Mouse (Mus musculus) adrenal gland, adult 18-20 months (tissue): ENCODE data around the gene Lactbl1. TPM values are rescaled to one million over a fixed set of nuclear protein-coding genes. Genes with fewer than 3 reads are reported as not detected.

Experiments used
- DNase-seq, 2 experiments: peaks; one replicate each; pipeline ENCODE4 v3.0.0; 2021 to 2022; ENCODE audit warnings: low spot score in 2 of 2
- total RNA-seq, 2 experiments: library from RNA; stranded (reverse); gene quantifications; 1 replicate in 1 of 2; 2 replicates in 1 of 2; pipeline ENCODE4 v1.2.3; 2021

Gene Lactbl1
- total RNA-seq, 2 experiments from 2014 or later: not detected

DNA sequence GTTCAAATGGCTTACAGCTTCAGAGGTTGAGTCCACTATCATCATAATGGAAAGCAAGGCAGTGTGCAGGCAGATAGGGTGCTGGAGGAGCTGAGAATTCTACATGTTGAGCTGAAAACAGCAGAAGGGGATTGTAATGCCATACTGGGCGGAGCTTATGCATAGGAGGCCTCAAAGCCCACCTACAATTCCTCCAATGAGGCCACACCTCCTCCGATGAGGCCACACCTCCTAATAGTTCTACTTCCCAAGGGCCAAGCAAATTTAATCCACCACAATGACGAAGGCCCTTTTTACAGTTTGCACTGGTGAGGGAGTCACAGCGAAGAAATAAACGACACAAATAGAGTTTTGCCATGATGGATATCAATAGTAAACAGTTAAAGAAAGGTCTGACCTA lies 14.1 kb downstream of the Lactbl1 start:
- no peak for DNase-seq

DNA sequence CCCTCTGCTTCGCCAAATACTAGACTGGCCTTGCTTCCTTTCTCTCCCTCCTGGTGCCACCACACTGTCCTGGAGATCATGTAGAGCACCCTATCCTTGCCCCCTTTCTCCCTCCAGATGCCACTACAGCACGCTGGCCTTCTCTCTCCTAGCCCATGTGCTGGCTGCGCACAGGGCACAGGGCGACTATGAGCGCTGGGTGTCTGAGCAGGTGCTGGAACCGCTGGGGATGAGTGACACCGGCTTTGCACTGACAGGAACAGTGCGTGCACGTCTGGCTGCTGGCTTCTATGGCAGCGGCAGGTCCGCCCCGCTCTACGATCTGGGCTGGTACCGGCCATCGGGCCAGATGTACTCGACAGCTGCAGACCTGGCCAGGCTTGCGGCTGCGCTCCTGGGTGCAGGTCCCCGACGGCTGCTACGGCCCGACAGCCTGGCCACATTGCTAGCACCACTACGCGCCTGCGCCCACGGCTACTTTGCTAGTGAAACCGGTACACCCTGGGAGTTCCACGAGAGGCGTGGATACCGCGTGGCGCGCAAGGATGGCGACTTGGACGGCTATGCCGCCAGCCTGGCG lies 14.7 kb downstream of the Lactbl1 start:
- DNase-seq: no peak

- DNase-seq: no peak
Measured at GRCm38 (mm10) chr4:136637563-136638229, 15.3 kb downstream of the Lactbl1 start.

- no peak for DNase-seq
Measured at GRCm38 (mm10) chr4:136638230-136638750, 15.9 kb downstream of the Lactbl1 start.

- no peak for DNase-seq
Measured at GRCm38 (mm10) chr4:136638890-136639289, 16.5 kb downstream of the Lactbl1 start.

DNA sequence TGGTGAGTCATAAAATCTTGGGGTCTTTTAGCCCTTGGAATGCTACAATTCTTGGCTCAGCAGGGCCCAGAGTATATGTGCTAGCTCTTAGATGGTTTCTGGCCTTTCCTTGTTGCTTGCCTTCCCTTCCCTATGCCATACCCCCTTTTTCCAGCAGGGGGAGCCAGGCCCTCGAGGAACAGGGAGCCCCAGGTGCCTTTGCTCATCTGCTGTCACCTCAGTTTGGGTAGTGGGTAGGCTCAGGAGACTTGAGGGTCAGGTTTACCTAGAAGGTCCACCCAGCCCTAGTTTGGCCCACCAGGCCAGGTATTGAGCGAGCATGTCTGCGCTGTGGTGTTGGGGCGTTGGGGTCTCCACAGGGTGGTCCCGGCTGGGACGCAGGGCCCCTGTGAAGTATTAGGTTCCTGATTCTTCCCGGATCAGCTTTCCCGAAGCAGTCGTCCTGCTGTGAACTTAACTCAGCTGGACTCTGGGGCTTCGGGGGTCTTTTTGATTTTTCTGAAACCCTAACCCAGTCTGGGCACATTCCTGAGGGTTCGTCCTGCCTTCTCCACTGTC lies 26.6 kb downstream of the Lactbl1 start:
- DNase-seq: peak; percentile 83 to 84

GRCm38 (mm10) chr4:136649480-136650196 lies 27.2 kb downstream of the Lactbl1 start:
- DNase-seq: no peak

DNA sequence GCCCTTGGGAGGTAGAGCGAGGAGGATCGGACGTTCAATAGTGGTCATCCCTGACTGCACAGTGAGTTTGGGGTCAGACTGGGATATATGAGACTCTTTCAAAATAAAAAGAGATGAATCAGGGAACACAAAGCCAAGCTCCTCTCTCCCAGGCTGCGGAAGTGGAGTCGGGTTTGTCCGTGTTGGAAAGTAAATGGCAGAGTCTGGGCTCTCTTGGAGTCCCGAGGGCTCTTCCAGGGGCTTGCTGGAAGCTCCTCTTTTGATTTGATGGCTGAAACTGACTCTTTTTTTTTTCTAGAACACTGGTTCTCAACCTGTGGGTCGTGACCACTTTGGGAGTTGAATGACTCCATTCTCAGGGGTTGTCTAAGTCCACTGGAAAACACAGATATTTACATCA lies 27.8 kb downstream of the Lactbl1 start:
- DNase-seq: no peak

- DNase-seq: peak in 1 of 2 experiments; percentile 18
Measured at GRCm38 (mm10) chr4:136651357-136651811, 29.0 kb downstream of the Lactbl1 start.

DNA sequence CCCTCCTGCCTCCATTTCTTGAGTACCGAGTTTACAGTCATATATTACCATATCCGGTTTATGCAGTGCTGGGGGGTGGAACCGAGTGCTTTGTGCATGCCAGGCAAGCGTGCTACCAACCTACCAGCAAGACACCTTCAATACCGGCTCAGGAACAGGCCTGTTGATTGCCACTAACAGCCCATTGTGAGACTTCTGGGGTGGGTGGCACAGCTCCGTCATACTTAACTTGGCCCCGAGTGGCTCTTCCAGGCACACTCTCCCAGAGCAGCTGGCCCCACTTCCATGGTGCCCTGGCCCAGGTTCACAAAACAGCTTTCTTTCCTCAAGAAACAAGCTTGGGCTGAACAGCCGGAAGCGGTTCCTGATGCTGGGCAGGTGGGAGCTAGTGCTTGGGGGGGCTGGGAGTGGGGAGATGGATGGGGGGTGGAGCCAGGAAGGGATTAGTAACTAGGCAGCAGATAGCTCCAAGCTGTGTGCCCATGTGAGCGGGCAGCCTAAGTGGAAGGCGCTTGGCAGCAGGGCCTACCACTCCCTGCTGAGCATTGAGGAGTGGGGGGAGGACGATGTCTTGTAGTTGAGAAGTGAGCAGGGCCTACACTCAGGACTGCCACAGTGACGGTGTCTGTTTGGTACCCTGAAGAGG lies 29.6 kb downstream of the Lactbl1 start:
- no peak for DNase-seq

DNA sequence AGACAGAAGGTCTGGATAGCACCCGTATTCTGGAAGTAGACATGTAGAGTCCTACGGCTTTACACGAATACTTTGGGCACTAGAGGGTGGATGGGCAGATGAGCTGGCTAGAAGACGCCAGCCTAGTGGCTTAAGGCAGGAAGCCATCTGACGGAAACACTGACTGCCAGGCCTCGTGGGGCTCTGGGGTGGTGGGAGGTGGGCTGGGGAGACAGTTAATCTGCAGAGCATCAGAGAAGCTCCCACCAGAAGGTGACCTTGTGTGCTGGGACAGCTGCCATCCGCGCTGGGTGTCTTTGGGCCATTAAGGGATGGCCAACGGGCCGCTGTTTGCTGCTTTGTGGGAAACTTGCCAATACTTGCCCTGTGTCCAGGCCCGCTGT lies 30.1 kb downstream of the Lactbl1 start:
- DNase-seq: no peak

DNA sequence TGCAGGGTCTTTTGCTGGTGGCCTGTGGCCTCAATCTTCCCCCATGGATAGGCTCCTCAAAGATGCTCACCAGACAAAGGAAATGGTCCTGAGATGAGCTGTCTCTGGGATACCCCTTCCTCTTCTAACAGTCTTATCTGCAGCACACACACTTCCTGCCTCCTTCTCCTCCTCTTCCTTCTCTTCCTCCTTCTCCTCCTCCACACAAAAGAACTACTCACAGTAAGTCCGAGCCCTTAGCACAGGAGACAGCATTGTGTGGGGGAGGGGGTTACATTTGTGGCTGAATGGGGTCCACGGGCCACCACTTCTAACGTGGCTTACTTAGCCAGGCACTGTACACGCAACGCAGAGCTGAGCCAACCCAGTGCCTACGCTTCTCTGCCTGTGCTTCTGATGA lies 30.6 kb downstream of the Lactbl1 start:
- no peak for DNase-seq

DNA sequence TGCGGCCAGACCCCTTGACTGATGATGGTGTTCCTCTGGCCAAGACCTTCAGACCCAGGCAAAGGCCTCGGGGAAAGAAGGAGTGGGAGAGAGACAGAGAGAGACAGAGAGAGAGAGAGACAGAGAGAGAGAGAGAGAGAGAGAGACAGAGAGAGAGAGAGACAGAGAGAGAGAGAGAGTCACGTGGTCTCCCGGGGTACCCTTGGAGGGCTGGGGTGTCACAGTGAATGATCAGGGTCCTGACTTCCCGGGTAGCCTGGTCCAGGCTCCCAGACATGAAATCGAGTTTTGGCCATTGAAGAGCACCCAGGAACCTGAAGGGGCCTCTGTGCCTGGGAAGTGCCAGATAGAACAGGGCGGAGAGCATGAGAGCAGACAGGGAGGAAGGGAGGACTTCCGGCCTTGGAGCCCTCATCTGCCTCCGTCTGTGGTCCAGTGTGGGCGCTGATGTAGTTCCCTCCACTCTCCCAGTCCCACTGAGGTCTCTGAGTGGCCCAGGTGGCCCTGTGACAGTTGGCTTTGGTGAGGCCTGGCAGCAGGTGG lies 31.3 kb downstream of the Lactbl1 start:
- DNase-seq: no peak

DNA sequence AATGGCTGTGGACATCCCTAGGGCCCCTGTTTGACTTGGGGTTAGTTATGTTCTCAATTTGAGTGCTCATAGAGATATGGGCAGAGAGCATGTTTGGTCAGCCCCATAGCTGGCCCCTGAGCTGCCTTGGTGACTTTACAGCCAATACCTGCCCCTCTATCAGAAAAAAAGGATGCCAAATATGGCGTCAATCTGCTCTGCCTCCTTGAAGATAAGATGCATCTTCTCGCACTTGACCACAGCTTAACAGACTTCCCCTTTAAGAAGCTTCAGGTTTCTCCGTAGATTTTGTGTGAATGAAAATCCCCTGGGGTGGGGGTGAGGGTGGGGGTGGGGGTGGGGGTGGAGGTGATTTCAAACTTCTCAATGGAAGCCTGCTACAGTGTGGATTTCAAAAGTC lies 35.5 kb downstream of the Lactbl1 start:
- no peak for DNase-seq

GRCm38 (mm10) chr4:136665068-136665467 lies 42.6 kb downstream of the Lactbl1 start:
- DNase-seq: no peak

DNA sequence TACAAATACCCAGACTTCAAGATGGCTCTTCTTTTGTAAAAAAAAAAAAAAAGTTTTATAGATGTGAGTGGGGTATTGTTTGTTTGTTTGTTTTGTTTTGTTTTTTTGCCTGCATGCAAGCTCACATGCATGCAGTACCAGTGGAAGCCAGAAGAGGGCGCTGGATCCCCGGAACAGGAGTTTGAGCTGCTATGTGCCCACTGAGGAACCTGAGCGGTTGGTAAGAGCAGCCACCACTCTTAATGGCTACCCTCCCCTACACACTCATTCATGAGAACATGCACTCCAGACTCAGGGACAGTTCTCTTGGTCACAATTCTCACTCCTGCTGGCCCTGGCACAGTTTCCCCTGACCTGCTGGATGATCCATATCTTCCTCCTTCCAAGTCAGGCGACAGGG lies 43.6 kb downstream of the Lactbl1 start:
- no peak for DNase-seq

GRCm38 (mm10) chr4:136667757-136668156 lies 45.3 kb downstream of the Lactbl1 start:
- no peak for DNase-seq

DNA sequence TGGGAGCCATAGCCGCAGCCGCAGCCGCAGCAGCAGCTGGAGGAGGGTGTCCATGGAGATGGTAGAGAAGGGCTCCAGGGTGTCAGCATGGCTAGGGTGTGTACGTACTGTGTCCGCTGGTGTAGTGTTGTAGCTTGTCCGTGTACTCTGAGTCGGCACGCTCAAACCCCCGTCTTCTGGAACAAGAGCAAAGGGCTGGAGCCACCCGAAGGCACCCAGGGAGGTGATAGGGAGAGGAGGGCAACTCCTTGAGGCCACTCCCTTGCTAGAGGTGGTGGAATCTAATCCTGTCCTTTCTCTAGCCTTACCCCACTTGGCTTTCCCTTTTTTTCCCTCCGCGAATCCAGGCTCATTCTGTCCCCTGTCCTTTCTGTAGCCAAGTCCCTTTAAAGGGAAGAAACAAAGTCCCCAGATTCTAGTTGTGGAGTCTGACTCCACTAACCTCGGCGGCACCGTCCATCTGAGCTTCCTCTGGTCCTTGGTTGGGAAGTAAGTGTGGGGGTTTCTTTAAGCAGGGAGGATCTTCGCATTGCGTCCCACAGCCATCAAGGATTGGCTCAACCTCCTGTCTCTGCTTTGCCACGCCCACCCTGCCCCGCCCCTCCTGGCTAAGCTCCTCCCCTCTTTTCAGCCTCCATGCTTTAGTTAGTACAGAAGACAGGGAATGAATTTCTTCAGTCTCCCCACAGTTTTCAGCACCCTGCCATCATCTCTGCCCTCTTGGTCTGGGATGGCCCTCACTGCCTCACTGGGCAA lies 50.1 kb downstream of the Lactbl1 start:
- no peak for DNase-seq

GRCm38 (mm10) chr4:136675439-136675838 lies 53.0 kb downstream of the Lactbl1 start:
- DNase-seq: no peak

DNA sequence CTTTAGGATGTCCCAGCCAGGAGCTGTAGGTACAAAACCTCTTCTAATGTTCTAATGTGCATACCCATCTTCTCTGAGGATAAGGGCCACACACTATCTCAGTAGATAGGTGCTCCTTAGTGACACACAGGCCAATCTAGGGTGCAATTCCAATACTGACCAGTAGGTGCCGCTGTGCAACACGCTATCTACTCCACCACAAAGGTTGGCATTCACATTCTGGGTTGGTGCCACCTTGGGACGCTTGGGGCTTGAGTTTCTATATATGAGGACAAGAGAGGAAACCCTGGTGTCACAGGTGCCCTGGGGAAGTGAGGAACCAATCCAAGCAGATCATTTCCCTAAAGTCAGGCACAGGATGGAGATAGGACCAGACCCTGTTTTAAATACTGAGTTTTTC lies 56.1 kb downstream of the Lactbl1 start:
- peak; percentile 89 to 92 for DNase-seq
